Mouse (Mus musculus) cortical plate, adult 2 months (tissue): ENCODE data around the gene Pias3. TPM values are rescaled to one million over a fixed set of nuclear protein-coding genes. Genes with fewer than 3 reads are reported as not detected.

Source experiments
- H3K27ac ChIP-seq: fragments of 200-500 bp; 2 replicates; pipeline ENCODE4 v1.5.1; 2012; ENCODE audit warnings: low read length, control low read depth, inconsistent platforms; ENCODE audit not compliant: insufficient read depth
- H3K4me1 ChIP-seq: fragments of 200-500 bp; 2 replicates; pipeline ENCODE4 v1.6.1; 2011; ENCODE audit warnings: low read length; ENCODE audit not compliant: control insufficient read depth, insufficient read depth
- H3K4me3 ChIP-seq: fragments of 200-500 bp; 2 replicates; pipeline ENCODE4 v1.5.1; 2011; ENCODE audit warnings: mild to moderate bottlenecking, low read length, control low read depth; ENCODE audit not compliant: insufficient read depth
- CTCF ChIP-seq: fragments of 200-500 bp; IDR thresholded peaks from 2 replicates; pipeline ENCODE4 v1.5.1; 2011; ENCODE audit warnings: mild to moderate bottlenecking, control low read depth, low read length; ENCODE audit not compliant: insufficient read depth; ENCODE audit errors: extremely low read depth
- POLR2A ChIP-seq: fragments of 200-500 bp; IDR thresholded peaks from 2 replicates; pipeline ENCODE4 v1.6.1; 2011; ENCODE audit warnings: mild to moderate bottlenecking, low read length, control low read depth; ENCODE audit not compliant: insufficient read depth; ENCODE audit errors: extremely low read depth
- polyA plus RNA-seq: library from polyadenylated mRNA; depleted of rRNA; stranded (reverse); fragments of >200 nt; gene quantifications from 2 replicates; pipeline ENCODE4 v1.2.3, GENCODE M21; 2012

The Pias3 gene
- polyA plus RNA-seq, 1 experiment: 24.6 TPM

DNA sequence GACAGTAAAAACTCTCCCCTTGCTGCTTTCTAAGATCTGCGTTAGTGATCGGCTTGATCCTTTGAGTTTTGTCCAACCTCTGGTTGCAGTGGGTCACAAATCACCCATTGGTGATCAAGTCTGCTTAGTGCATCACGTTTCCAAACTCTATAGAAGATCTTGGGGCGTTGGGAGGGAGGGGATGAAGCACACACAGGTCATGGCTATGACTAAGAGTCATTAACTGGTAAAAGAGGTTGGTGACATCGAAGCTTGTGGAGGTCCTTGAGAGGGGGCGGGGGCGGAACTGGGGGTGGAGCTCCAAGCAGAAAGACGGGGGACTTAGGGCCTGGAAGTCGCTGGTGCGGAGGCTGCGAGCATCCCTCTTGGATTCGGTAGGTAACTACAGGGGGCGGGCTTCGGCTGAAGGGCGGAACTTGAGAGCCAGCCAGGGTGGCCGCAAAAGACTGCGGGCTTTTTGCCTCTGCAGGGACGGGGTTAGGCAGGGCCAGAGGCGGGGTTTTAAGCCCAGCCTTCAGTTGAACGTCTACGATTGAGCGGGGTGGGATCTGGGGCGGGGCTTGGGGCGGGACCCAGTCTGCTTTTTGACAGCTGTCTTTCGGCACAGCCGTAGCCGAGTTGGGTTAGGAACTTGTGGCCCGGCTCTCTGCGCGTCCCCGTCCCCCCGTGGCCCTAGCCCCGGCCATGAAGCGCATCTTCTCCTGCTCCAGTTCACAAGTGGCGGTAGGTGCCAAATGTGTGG, 26.3 kb upstream of the Pias3 start, which contains the start of gene Ankrd35:
Ankrd35 (plus strand) TSS at position 405 of the 742 bp plus-strand sequence.
- Histone ChIP-seq H3K27ac (no peak within 1 kb of the TSS), H3K4me1 (peaks cover 3% of the 10 kb centered on the region; the same call in 1 of the 2 replicates), H3K4me3 (peak within 1 kb of the TSS; percentile 76)
- TF ChIP-seq POLR2A (peak; percentile 8; the same call in 1 of the 2 replicates), CTCF (no peak)

DNA sequence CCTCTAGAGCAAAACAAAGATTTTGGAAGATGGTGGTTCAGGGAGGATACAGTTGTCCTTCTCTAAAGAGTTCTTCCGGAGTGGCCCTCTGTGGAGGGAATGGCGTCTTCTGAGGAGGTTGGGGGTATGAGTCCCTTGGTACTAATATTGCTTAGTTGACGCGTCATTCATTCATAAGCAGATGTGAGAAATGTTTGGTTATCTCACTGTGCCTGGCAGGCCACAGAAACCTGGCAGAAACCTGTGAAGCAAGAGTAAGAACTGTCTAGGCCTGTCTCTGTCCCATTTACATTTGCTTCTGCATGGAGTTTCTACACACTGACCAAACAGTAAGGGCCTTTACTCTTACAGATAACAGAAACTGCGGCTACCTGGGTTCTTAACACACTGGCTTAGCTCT, 24.7 kb upstream of the Pias3 start:
- H3K27ac ChIP-seq: no peak overlapping the region
- H3K4me1 ChIP-seq: peaks cover 3% of the 10 kb centered on the region; the same call in 1 of the 2 replicates
- no peak overlapping the region for H3K4me3 ChIP-seq
- TF ChIP-seq POLR2A (no peak), CTCF (no peak)

DNA sequence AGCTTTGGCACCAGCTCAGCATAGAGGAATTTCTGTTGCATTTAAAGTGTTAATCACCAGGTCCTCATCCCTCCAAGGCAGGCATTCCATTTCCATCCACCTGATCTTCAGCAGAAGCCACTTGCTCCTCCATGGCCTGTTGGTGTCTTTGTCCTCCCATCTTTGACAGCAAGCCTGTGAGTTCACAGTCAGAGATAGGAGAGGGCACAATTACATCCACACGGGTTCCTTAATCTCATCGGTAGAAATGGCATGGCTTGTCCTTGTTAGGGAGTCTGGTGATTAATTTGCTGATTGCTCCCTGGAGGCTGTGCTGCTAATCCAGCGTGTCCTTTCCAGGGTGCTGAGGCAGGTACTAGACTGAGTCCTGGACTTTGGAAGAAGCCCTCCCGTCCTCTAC, 22.7 kb upstream of the Pias3 start:
- Histone ChIP-seq H3K4me3 (no peak overlapping the region), H3K4me1 (peaks cover 3% of the 10 kb centered on the region; the same call in 1 of the 2 replicates), H3K27ac (no peak overlapping the region)
- TF ChIP-seq CTCF (no peak), POLR2A (no peak)

DNA sequence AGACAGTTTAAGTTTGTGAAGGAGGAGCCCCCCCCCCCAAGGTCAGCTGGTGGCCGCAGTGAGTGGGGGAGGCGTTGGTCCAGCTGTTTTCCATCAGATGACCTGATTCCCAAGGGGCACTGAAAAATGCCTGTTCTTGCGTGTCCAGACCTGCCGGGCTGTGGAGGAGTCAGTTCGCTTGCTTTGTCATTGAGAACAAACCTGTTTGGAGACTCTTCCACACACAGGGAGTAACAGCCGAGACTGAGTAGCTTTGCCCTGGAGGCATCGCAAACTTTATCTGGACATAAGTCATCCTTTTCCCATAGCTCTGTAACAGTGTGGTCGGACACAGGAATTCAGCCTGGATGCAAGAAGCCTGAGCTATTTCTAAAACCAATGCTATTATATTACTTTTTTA, 21.7 kb upstream of the Pias3 start:
- no peak overlapping the region for H3K4me3 ChIP-seq
- H3K27ac ChIP-seq: no peak overlapping the region
- peaks cover 3% of the 10 kb centered on the region for H3K4me1 ChIP-seq
- no peak for TF ChIP-seq CTCF
- no peak for TF ChIP-seq POLR2A

DNA sequence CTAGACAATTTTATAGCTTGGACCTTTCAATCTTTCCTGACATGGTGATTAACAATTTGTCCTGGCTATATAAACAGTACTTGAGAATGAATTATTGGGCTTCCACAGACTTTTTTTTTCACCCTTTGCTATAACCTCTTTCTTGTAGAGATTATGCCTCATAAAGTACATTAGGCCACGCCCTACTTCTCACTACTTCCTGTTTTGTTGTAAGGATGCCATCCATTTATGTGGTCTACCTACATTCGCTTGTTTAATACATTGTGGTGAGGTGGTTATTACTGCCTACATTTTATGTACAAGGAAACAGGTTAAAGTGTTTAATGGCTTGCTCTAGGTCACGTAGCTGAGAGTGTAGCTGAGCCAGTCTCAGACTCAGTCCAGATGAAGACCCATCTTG, 21.0 kb upstream of the Pias3 start:
- TF ChIP-seq CTCF: no peak
- TF ChIP-seq POLR2A: no peak
- H3K4me1 ChIP-seq: peaks cover 1% of the 10 kb centered on the region
- no peak overlapping the region for H3K4me3 ChIP-seq
- no peak overlapping the region for H3K27ac ChIP-seq

DNA sequence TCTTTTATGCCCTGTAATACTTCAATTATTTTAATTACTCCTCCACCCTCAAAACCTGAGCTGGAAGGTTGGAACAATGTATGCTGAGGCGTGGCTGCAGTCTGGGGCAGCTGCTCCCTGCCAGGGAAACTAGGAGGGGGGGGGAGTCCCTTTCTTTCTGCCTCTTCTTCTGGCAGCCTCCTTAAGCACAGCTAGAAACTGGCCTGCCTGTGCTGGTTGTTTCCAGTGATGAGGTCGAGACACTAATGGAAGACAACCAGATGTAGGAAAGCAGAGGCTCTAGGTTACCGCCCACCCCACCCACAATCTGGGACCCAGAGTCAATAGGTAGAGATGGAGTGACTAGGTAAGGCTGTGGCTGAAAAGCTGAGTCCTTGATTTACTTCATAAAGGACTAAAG, 20.5 kb upstream of the Pias3 start:
- TF ChIP-seq POLR2A (no peak), CTCF (no peak)
- no peaks in the 10 kb centered on the region; the same call in 1 of the 2 replicates for H3K4me1 ChIP-seq
- no peak overlapping the region for H3K4me3 ChIP-seq
- no peak overlapping the region for H3K27ac ChIP-seq

DNA sequence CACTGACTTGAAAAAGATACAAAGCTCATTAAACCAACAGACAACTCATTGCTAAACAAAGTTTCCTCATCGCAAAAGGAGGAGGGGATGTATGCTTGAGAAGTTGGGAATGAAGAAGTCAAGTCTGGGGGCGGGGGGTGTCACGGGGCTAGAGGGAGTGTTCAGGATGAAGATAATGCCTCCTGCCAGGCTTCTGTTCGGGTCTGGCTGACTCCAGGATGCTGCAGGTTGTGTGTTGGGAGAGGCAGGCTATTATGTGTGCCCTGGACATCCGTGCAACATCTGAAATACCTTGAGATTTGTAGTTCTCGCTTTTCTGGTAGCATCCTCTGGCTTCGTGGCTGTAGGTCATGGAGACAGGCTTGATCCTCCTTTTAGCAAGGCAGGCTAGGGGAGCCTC, 17.7 kb upstream of the Pias3 start:
- H3K4me3 ChIP-seq: no peak overlapping the region
- no peaks in the 10 kb centered on the region; the same call in 1 of the 2 replicates for H3K4me1 ChIP-seq
- TF ChIP-seq POLR2A: no peak
- H3K27ac ChIP-seq: no peak overlapping the region

DNA sequence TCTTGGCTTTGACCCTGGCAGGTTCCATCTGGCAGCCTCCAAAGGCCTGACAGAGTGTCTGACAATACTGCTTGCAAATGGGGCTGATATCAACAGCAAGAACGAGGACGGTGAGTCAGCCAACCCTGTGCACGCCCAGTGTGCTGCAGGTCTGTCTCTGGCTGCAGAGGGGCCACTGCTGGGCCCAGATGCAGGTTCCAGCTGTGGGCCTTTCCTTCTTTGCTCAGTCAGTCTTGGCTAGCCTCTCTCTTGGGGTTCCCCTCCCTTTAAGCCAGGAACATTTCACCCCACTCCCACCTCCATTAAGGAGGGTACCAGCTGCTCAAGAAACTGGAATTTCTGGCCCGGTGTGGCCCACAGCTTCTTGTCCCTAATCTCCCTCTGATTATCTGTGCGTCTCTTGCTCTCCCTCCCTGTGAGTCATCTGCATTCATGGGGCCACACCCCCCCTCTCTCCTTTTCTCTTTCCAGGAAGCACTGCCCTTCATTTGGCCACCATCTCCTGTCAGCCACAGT, 17.0 kb upstream of the Pias3 start:
- TF ChIP-seq CTCF: no peak
- TF ChIP-seq POLR2A: no peak
- Histone ChIP-seq H3K4me1 (no peaks in the 10 kb centered on the region; the same call in 1 of the 2 replicates), H3K27ac (no peak overlapping the region)

DNA sequence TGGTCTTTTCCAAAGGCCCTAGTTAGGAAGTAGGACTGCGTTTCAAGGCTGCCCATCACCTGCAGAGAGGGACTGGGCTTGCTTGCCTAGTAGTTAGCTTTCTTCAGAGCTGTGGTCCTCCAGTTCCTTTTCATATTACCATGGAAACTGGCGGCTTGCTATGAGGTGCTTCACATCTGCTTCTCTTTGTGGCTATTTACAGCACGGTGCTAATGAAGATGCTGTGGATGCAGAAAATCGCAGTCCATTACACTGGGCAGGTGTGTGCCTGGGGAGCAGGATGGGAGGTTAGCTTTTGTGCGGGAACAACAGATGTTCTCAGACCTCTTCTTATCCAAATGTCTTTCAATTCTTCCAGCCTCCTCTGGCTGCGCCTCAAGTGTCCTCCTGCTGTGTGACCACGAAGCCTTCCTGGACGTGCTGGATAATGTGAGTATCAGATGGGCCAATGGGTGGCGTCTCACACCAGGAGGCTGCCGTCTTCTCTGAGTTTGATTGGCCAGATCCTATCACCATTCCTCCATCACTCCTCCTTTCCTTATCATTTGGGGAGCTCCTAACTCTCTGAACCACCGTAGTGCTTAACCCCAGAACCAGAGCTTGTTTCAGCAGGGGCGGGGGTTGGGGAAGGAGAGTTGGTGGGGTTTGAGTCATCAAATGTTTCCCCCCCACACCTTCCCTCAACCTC, 15.8 kb upstream of the Pias3 start:
- Histone ChIP-seq H3K4me3 (no peak overlapping the region), H3K4me1 (no peaks in the 10 kb centered on the region; the same call in 1 of the 2 replicates), H3K27ac (no peak overlapping the region)
- TF ChIP-seq CTCF: no peak
- TF ChIP-seq POLR2A: no peak

More for the DNA sequence above, 17.0 kb upstream of the Pias3 start:
- H3K4me3 ChIP-seq: no peak overlapping the region
